Mouse (Mus musculus): ENCODE results near the gene Cacna1a. TPM values are rescaled to one million over a fixed set of nuclear protein-coding genes. Genes with fewer than 3 reads are reported as not detected.
A peak's percentile ranks its signal among the peaks of the same experiment; 100 is the strongest.

Cacna1a gene
- polyA plus RNA-seq, 1 experiment from 2014 or later, result 13.8 TPM

GRCm38 (mm10) chr8:84545522-84545921 lies 157.3 kb downstream of the Cacna1a start:
- Histone ChIP-seq H3K9ac (replicated peaks; ENCODE audit: low read length) (no peak overlapping the region), H3K4me3 (replicated peaks; ENCODE audit: low read depth, low read length) (no peak overlapping the region), H3K4me2 (ENCODE audit: low read length) (no peak overlapping the region), H3K27me3 (ENCODE audit: control insufficient read depth, insufficient read depth, low read length) (no peaks in the 10 kb centered on the region), H3K27ac (replicated peaks; ENCODE audit: low read depth, low read length) (no peak overlapping the region), H3K4me1 (ENCODE audit: control insufficient read depth, insufficient read depth, low read length) (no peaks in the 10 kb centered on the region), H3K36me3 (ENCODE audit: control insufficient read depth, insufficient read depth, low read length) (peaks cover 59% of the 10 kb centered on the region), H3K9me3 (ENCODE audit: control insufficient read depth, low read length) (no peaks in the 10 kb centered on the region)
- ATAC-seq (ENCODE audit: low FRiP score, low TSS enrichment) (no peak), DNase-seq (no peak)
- WGBS, result 91% methylated on average over 3 of the region's 3 CpGs

GRCm38 (mm10) chr8:84552457-84552856 lies 164.2 kb downstream of the Cacna1a start:
- 91% methylated on average over 4 of the region's 4 CpGs for WGBS
- Histone ChIP-seq H3K4me2 (ENCODE audit: low read length) (no peak overlapping the region), H3K4me1 (ENCODE audit: control insufficient read depth, insufficient read depth, low read length) (no peaks in the 10 kb centered on the region), H3K27ac (replicated peaks; ENCODE audit: low read depth, low read length) (no peak overlapping the region), H3K9me3 (ENCODE audit: control insufficient read depth, low read length) (no peaks in the 10 kb centered on the region), H3K4me3 (replicated peaks; ENCODE audit: low read depth, low read length) (no peak overlapping the region), H3K36me3 (ENCODE audit: control insufficient read depth, insufficient read depth, low read length) (peaks cover 38% of the 10 kb centered on the region), H3K27me3 (ENCODE audit: control insufficient read depth, insufficient read depth, low read length) (peaks cover 6% of the 10 kb centered on the region; the same call in 1 of the 2 replicates), H3K9ac (replicated peaks; ENCODE audit: low read length) (no peak overlapping the region)
- DNase-seq (no peak), ATAC-seq (ENCODE audit: low FRiP score, low TSS enrichment) (no peak)

DNA sequence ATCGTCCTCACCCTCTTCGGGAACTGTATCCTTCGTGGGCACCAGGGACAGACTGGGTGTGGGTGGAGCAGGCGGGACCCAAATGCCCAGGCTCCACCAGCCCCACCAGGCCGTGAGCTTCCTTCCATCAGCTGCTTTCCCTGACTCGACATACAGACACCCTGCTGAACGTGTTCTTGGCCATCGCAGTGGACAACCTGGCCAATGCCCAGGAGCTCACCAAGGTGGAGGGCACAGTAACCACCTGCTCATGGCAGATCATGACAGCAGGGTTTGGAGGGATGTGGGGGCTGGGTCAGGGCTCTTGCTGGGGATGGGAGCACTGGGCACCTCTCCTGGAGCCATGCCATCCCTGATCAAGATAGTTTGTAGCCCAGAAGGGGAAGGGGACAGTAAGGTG lies 164.9 kb downstream of the Cacna1a start:
- peaks cover 35% of the 10 kb centered on the region for H3K36me3 ChIP-seq (ENCODE audit: control insufficient read depth, insufficient read depth, low read length)

GRCm38 (mm10) chr8:84553617-84554016 lies 165.4 kb downstream of the Cacna1a start:
- peaks cover 18% of the 10 kb centered on the region for H3K27me3 ChIP-seq (ENCODE audit: control insufficient read depth, insufficient read depth, low read length)
- H3K4me3 ChIP-seq (replicated peaks; ENCODE audit: low read depth, low read length), result no peak overlapping the region
- no peak for ATAC-seq (ENCODE audit: low FRiP score, low TSS enrichment)
- 83% methylated on average over 4 of the region's 4 CpGs for WGBS
- H3K4me1 ChIP-seq (ENCODE audit: control insufficient read depth, insufficient read depth, low read length), result no peaks in the 10 kb centered on the region
- H3K9ac ChIP-seq (replicated peaks; ENCODE audit: low read length), result no peak overlapping the region
- H3K36me3 ChIP-seq (ENCODE audit: control insufficient read depth, insufficient read depth, low read length), result peaks cover 30% of the 10 kb centered on the region
- no peaks in the 10 kb centered on the region for H3K9me3 ChIP-seq (ENCODE audit: control insufficient read depth, low read length)
- DNase-seq, result no peak
- H3K27ac ChIP-seq (replicated peaks; ENCODE audit: low read depth, low read length), result no peak overlapping the region
- H3K4me2 ChIP-seq (ENCODE audit: low read length), result no peak overlapping the region

More for the DNA sequence above, 164.9 kb downstream of the Cacna1a start:
- Histone ChIP-seq H3K9ac (replicated peaks; ENCODE audit: low read length) (no peak overlapping the region), H3K27ac (replicated peaks; ENCODE audit: low read depth, low read length) (no peak overlapping the region), H3K9me3 (ENCODE audit: control insufficient read depth, low read length) (no peaks in the 10 kb centered on the region), H3K4me2 (ENCODE audit: low read length) (no peak overlapping the region), H3K27me3 (ENCODE audit: control insufficient read depth, insufficient read depth, low read length) (peaks cover 13% of the 10 kb centered on the region), H3K4me3 (replicated peaks; ENCODE audit: low read depth, low read length) (no peak overlapping the region), H3K4me1 (ENCODE audit: control insufficient read depth, insufficient read depth, low read length) (no peaks in the 10 kb centered on the region)
- WGBS, result 90% methylated on average over 8 of the region's 8 CpGs
- DNase-seq (no peak), ATAC-seq (ENCODE audit: low FRiP score, low TSS enrichment) (no peak)

DNA sequence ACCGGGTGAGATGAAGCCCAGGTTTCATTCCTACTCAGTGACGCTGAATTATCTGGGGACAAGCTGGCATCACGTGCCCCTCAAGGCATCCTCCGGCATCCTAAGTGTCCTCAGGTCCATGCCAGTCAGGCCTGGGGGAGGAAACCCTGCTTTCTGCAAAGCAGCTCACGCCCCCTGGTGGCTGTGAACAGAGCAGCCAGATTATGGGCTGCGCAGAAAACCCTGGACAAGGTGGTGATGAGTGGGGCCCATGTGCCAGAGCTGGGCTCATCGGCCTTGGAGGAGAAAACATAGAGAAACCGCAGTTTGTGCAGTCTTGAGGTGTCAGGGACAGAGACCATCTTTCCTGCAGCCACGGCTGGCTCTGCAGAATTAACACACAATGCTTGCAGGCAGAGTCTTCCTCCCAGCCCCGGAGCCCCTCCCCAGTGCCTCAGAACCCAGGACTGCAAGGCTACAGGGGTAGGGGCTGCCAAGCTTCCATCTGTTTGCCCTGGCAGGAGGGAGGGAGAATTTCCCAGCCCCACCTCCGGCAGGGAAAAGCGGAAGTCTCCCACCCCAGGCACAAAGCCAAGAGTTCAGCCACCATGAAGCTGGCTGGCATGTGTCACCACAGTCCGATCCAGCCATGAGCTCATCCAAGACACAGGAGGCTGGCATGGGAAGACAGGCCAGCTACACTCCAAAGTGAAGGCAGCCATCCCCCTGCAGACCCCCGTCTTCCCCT lies 166.2 kb downstream of the Cacna1a start:
- Histone ChIP-seq H3K4me2 (ENCODE audit: low read length) (no peak overlapping the region), H3K27me3 (ENCODE audit: control insufficient read depth, insufficient read depth, low read length) (peaks cover 26% of the 10 kb centered on the region), H3K9ac (replicated peaks; ENCODE audit: low read length) (no peak overlapping the region), H3K36me3 (ENCODE audit: control insufficient read depth, insufficient read depth, low read length) (peaks cover 29% of the 10 kb centered on the region), H3K9me3 (ENCODE audit: control insufficient read depth, low read length) (no peaks in the 10 kb centered on the region), H3K4me3 (replicated peaks; ENCODE audit: low read depth, low read length) (no peak overlapping the region), H3K4me1 (ENCODE audit: control insufficient read depth, insufficient read depth, low read length) (no peaks in the 10 kb centered on the region), H3K27ac (replicated peaks; ENCODE audit: low read depth, low read length) (0 out of 2 replicates have a peak overlapping the region, but pooled peaks have one; percentile 37)
- DNase-seq (peak; percentile 83), ATAC-seq (ENCODE audit: low FRiP score, low TSS enrichment) (peak; percentile 57)
- WGBS, result 42% methylated on average over 14 of the region's 14 CpGs

DNA sequence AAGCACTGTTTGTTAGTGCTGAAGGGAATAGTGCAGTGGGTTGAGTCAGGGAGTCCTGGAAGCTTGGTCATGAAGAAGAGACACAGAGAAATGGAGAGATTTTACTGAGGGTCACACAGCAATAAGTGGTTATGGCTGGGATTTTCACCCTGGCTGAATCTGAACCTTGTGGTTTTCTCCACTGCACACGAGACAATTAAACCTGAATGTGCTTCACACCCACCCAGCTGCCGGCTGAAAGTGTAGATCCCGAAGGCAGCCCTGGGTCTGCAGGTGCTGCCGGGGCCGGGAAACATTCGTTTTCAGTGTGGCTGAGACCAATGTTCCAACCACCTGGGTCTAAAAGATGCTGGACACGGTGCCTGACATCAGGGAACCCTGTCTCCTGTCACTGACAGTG lies 167.0 kb downstream of the Cacna1a start:
- Histone ChIP-seq H3K9me3 (ENCODE audit: control insufficient read depth, low read length) (no peaks in the 10 kb centered on the region), H3K27me3 (ENCODE audit: control insufficient read depth, insufficient read depth, low read length) (peaks cover 32% of the 10 kb centered on the region), H3K36me3 (ENCODE audit: control insufficient read depth, insufficient read depth, low read length) (peaks cover 24% of the 10 kb centered on the region), H3K4me2 (ENCODE audit: low read length) (no peak overlapping the region), H3K4me1 (ENCODE audit: control insufficient read depth, insufficient read depth, low read length) (no peaks in the 10 kb centered on the region), H3K9ac (replicated peaks; ENCODE audit: low read length) (no peak overlapping the region), H3K27ac (replicated peaks; ENCODE audit: low read depth, low read length) (0 out of 2 replicates have a peak overlapping the region, but pooled peaks have one; percentile 2), H3K4me3 (replicated peaks; ENCODE audit: low read depth, low read length) (no peak overlapping the region)
- DNase-seq (no peak), ATAC-seq (ENCODE audit: low FRiP score, low TSS enrichment) (no peak)
- WGBS, result 79% methylated on average over 7 of the region's 7 CpGs

DNA sequence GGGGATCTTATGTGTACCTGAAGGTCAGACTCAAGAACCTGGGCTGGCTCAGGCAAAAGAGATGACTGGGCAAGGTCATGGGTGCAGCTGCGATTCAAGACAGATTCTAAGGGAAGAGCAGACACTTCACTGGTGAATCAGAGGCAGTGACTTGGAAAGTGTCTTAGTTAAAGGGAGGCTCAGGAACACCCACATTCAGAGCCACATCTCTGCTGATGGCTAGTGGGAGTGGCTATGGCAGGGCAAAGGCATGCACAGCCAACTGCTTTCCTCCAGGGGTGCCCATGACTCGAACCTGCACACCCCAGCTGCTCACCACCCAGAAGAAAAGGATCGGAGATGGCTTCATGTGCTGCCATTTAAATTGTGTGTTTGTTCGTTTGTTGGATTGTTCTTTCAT lies 169.7 kb downstream of the Cacna1a start:
- Histone ChIP-seq H3K27me3 (ENCODE audit: control insufficient read depth, insufficient read depth, low read length) (peaks cover 32% of the 10 kb centered on the region), H3K4me2 (ENCODE audit: low read length) (no peak overlapping the region), H3K4me3 (replicated peaks; ENCODE audit: low read depth, low read length) (no peak overlapping the region), H3K9me3 (ENCODE audit: control insufficient read depth, low read length) (no peaks in the 10 kb centered on the region), H3K27ac (replicated peaks; ENCODE audit: low read depth, low read length) (no peak overlapping the region), H3K4me1 (ENCODE audit: control insufficient read depth, insufficient read depth, low read length) (no peaks in the 10 kb centered on the region), H3K9ac (replicated peaks; ENCODE audit: low read length) (no peak overlapping the region), H3K36me3 (ENCODE audit: control insufficient read depth, insufficient read depth, low read length) (peaks cover 8% of the 10 kb centered on the region; the same call in 1 of the 2 replicates)
- ATAC-seq (ENCODE audit: low FRiP score, low TSS enrichment) (no peak), DNase-seq (no peak)
- WGBS, result 78% methylated on average over 4 of the region's 4 CpGs

DNA sequence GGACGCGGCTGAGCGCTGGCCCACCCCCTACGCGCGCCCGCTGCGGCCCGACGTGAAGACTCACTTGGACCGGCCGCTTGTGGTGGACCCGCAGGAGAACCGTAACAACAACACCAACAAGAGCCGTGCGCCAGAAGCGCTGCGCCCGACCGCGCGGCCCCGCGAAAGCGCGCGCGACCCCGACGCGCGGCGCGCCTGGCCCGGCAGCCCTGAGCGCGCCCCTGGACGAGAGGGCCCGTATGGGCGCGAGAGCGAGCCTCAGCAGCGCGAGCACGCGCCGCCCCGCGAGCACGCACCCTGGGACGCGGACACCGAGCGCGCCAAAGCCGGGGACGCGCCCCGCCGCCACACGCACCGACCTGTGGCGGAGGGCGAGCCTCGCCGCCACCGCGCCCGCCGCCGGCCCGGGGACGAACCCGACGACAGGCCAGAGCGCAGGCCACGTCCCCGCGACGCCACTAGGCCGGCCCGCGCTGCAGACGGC lies 170.9 kb downstream of the Cacna1a start:
- Histone ChIP-seq H3K9ac (replicated peaks; ENCODE audit: low read length) (0 out of 2 replicates have a peak overlapping the region, but pooled peaks have one; percentile 12), H3K4me1 (ENCODE audit: control insufficient read depth, insufficient read depth, low read length) (no peaks in the 10 kb centered on the region), H3K4me2 (ENCODE audit: low read length) (peak overlapping the region; percentile 51), H3K4me3 (replicated peaks; ENCODE audit: low read depth, low read length) (peak overlapping the region; percentile 35), H3K27me3 (ENCODE audit: control insufficient read depth, insufficient read depth, low read length) (peaks cover 32% of the 10 kb centered on the region), H3K27ac (replicated peaks; ENCODE audit: low read depth, low read length) (no peak overlapping the region), H3K36me3 (ENCODE audit: control insufficient read depth, insufficient read depth, low read length) (peaks cover 5% of the 10 kb centered on the region; the same call in 1 of the 2 replicates), H3K9me3 (ENCODE audit: control insufficient read depth, low read length) (no peaks in the 10 kb centered on the region)
- WGBS, result 2% methylated on average over 72 of the region's 84 CpGs
- ATAC-seq (ENCODE audit: low FRiP score, low TSS enrichment) (peak; percentile 15; the same call in 1 of the 2 replicates), DNase-seq (peak; percentile 57)

- no peak overlapping the region for H3K9ac ChIP-seq (replicated peaks; ENCODE audit: low read length)
- no peaks in the 10 kb centered on the region for H3K9me3 ChIP-seq (ENCODE audit: control insufficient read depth, low read length)
- peaks cover 29% of the 10 kb centered on the region for H3K27me3 ChIP-seq (ENCODE audit: control insufficient read depth, insufficient read depth, low read length)
- no peak for DNase-seq
- H3K27ac ChIP-seq (replicated peaks; ENCODE audit: low read depth, low read length), result no peak overlapping the region
- WGBS, result 84% methylated on average over 4 of the region's 4 CpGs
- no peaks in the 10 kb centered on the region for H3K4me1 ChIP-seq (ENCODE audit: control insufficient read depth, insufficient read depth, low read length)
- no peak for ATAC-seq (ENCODE audit: low FRiP score, low TSS enrichment)
- peaks cover 15% of the 10 kb centered on the region for H3K36me3 ChIP-seq (ENCODE audit: control insufficient read depth, insufficient read depth, low read length)
- H3K4me2 ChIP-seq (ENCODE audit: low read length), result no peak overlapping the region
- H3K4me3 ChIP-seq (replicated peaks; ENCODE audit: low read depth, low read length), result no peak overlapping the region
Measured at GRCm38 (mm10) chr8:84561698-84562097, 173.5 kb downstream of the Cacna1a start.

All from midbrain, embryonic 14.5 days (tissue).